Mouse (Mus musculus) cerebellum, adult 18-20 months (tissue): ENCODE results near the gene Cd180.

Source experiments
- DNase-seq, 2 experiments: peaks; one replicate each; pipeline ENCODE4 v3.0.0; 2021

The Cd180 gene

GRCm38 (mm10) chr13:102745270-102745600 lies 51.9 kb downstream of the Cd180 start:
- no peak for DNase-seq

GRCm38 (mm10) chr13:102745626-102746342 lies 52.4 kb downstream of the Cd180 start:
- DNase-seq: no peak

GRCm38 (mm10) chr13:102746803-102747561 lies 53.6 kb downstream of the Cd180 start:
- DNase-seq: no peak

- DNase-seq: no peak
Measured at GRCm38 (mm10) chr13:102749194-102749593, 55.8 kb downstream of the Cd180 start.

DNA sequence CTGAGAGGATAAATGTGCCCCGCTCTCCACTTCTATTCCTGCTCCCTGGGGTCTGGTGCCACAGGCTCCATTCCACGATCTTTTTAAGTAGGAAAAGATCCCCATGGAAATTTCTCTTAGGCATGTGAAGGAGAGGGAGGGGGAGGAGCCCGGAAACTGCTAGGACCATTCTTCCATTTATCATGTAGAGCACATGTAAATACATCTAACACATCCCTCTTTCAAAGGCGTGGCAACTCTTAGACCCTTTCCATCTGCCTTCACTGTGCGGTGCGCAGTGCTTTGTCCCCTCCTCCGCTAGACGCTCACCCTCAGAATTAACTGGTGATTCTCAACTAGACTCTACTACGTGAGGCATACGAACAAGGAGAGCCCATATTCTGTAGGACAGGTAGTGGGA lies 56.5 kb downstream of the Cd180 start:
- DNase-seq: no peak

DNA sequence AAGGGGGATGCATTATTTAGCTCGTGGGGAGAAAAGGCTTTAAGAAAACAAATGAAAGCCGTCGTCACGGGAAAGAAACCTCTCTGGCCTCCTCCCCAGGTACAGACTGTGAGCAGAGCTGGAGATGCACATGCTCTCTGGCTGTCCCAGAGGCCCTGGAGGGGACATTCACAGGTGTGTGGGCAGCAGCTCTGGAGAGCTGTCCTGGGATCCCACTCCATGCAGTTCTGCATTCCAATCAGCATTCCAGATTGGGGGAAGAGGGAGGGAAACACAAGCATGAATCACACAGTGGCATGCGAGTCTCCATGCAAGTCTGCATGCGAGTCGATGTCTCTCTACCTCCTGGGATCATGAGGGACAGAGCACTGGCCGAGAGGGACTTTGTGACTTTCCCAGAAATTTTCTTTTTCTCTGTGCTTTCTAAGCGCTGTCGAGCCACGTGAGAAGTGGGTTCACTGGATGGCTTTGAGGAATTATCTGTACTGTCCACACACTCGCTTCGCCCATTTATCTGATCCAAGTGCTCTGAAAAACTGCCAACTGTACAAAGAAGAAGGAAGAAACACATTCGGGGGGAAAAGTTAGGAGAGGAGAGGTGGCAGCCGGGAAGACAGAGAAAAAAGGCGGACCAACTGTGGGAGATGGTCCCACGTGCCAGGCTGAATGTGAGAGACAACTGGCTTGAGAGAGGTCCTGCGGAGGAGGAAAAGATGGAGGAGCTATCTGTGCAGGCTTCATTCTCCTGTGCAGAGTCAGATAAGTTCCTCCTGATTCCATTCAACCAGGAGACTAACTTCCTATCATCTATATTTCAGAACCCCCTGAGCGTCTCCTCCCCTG lies 60.6 kb downstream of the Cd180 start:
- no peak for DNase-seq

- no peak for DNase-seq
Measured at GRCm38 (mm10) chr13:102755124-102755523, 61.8 kb downstream of the Cd180 start.

DNA sequence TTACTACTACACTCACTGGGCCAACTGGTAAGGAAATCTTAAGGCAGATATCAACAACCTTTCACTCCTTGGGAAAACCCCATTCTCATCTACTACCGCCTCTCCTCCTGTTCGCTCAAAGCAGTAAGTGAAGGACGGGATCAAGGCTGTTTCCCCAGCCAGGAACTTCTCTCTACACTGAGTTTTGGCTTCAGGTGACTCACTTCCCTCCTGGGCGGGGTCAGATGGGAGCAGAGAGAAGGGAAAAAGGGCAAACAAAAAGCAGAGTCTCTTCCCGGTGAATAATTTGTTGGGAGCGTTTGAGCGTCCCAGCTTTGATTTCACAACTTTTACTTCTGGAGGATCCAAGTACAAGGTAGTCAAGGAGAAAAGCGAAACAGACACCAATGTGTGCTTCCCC lies 62.7 kb downstream of the Cd180 start:
- DNase-seq: no peak

- DNase-seq: no peak
Measured at GRCm38 (mm10) chr13:102758021-102758420, 64.7 kb downstream of the Cd180 start.

DNA sequence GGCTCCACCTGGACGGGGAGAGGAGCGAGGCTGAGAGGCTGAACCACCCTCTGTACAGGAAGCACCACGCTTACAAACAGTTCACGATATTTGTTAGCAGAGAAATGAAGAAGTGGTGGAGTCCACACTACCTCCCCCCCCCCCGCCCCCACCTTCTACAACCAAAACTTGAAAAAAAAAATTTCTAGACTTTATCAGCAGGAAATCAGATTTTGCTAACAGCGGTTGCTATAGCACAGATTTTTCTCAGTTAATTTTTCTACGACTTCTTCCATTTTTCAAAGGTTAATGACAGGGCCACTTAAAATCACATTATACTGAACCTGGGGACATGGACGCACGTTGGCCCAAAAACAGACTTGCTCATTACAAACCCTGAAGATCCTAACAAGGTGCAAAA lies 68.1 kb downstream of the Cd180 start:
- DNase-seq: no peak

GRCm38 (mm10) chr13:102762203-102762602 lies 68.8 kb downstream of the Cd180 start:
- no peak for DNase-seq

DNA sequence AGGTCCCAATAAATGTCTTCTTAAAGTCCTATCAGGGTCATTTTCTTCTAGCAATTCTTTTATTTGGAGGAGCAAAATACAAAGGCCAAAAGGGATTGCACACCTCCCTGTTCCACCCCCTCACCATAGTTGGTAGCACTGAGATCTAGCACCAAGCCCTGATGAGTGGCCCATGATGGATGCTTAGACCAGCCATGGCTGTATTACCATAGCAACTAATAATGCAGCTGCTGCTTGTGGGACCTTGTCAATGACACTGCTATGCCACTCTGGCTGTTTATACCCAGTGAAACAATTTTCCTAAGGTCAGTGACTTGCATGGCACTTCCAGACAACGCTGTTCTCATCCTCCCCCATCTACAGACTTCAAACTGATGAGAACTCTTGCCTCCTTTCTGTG lies 70.9 kb downstream of the Cd180 start:
- DNase-seq: no peak

- no peak for DNase-seq
Measured at GRCm38 (mm10) chr13:102765216-102765615, 71.9 kb downstream of the Cd180 start.

GRCm38 (mm10) chr13:102767110-102767509 lies 73.8 kb downstream of the Cd180 start:
- no peak for DNase-seq

- no peak for DNase-seq
Measured at GRCm38 (mm10) chr13:102768512-102768911, 75.2 kb downstream of the Cd180 start.

DNA sequence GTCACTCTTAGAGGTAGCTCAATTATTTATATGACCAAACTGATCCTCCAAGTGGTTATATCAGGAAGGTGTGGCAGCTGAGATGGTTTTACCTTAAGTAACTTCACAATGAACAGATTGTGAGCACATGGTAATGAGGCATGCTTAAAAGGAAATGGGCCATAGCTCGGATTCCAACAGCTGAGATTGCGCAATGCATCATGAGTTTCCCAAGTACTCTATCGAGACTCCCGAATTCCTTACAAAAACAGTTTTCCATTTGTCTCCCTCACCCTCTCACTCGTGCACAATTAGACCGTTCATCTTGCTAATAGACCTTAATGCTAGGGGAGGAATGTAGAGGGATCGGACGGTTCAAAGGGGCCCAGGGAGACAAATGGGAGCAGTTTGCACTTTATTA lies 76.8 kb downstream of the Cd180 start:
- DNase-seq: no peak

GRCm38 (mm10) chr13:102773169-102773568 lies 79.8 kb downstream of the Cd180 start:
- no peak for DNase-seq

GRCm38 (mm10) chr13:102774786-102775201 lies 81.4 kb downstream of the Cd180 start:
- DNase-seq: no peak

DNA sequence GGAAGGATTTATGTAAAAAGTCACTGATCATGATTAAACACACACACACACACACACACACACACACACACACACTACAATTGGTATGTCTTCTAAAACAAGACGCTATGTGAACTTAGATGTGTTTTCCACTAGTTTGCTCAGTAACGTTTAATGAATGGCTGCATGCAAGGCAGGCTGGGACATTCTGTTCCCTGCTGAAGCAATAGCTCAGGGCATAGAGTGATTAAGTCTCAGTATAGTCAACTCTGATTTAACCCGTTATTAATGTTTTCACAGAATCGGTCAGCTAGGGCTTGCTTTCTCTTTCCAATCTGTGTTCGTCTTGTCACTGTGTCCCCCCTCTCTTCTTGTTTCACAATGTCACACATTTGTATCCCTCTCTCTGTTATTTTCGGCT lies 82.1 kb downstream of the Cd180 start:
- no peak for DNase-seq

GRCm38 (mm10) chr13:102778859-102779258 lies 85.5 kb downstream of the Cd180 start:
- DNase-seq: no peak

GRCm38 (mm10) chr13:102779275-102779674 lies 85.9 kb downstream of the Cd180 start:
- no peak for DNase-seq

GRCm38 (mm10) chr13:102783531-102784310 lies 90.4 kb downstream of the Cd180 start:
- no peak for DNase-seq
